ENCODE assay signal across 8 mouse cellular contexts in the genomic region with DNA sequence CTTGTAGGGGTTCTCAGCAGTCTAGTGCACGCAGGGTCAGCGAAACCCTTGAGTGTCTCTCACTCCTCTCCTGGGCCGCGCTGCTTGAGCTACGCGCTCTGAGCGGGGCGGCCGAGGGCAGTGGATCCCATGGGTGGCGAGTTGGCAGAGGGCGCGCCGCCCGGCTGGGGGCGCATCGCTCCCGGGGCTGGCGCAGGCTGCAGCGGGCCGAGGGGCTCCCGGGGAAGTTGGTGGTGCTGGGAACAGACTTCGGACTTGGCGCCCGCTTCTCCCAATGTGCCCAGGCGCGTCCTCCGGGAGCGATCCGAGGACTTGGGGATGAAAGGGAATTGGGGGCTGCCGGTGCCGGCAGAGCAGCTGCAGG. TPM values are rescaled to one million over a fixed set of nuclear protein-coding genes. Genes with fewer than 3 reads are reported as not detected.
DNase-seq lines count a peak whose midpoint lies in the region; ATAC-seq and TF ChIP-seq lines count a peak whose summit lies in the region.

No protein-coding gene starts in this region.

- H3K27me3 ChIP-seq in embryonic facial prominence, embryonic 13.5 days = peaks cover 75% of the 10 kb centered on the region
- peaks cover 58% of the 10 kb centered on the region for H3K27me3 ChIP-seq in heart, embryonic 15.5 days
- H3K27me3 ChIP-seq in liver, embryonic 13.5 days = peaks cover 40% of the 10 kb centered on the region
- no peaks in the 10 kb centered on the region for H3K27me3 ChIP-seq in stomach, postnatal 0 days (ENCODE audit: control insufficient read depth, insufficient read depth, low read length)

- peak overlapping the region; percentile 75 for H3K9ac ChIP-seq in embryonic facial prominence, embryonic 13.5 days
- peak overlapping the region; percentile 51; the same call in 1 of the 2 replicates for H3K9ac ChIP-seq in heart, embryonic 15.5 days
- no peak overlapping the region for H3K9ac ChIP-seq in liver, embryonic 13.5 days
- H3K9ac ChIP-seq in stomach, postnatal 0 days (ENCODE audit: low read length) = peak overlapping the region; percentile 50

- no peaks in the 10 kb centered on the region for H3K9me3 ChIP-seq in embryonic facial prominence, embryonic 13.5 days
- no peaks in the 10 kb centered on the region for H3K9me3 ChIP-seq in heart, embryonic 15.5 days (replicated peaks)
- no peaks in the 10 kb centered on the region for H3K9me3 ChIP-seq in liver, embryonic 13.5 days (replicated peaks)
- H3K9me3 ChIP-seq in stomach, postnatal 0 days (ENCODE audit: control insufficient read depth, low read length) = no peaks in the 10 kb centered on the region

- TF ChIP-seq CTCF in stomach, postnatal 0 days (IDR thresholded peaks at IDR 0.05; ENCODE audit: low read depth) = 0 out of 2 replicates have a peak, but pooled peaks have one; percentile 22

- peak; percentile 21 for DNase-seq in layer of hippocampus, adult 9-11 months
- DNase-seq in layer of hippocampus, adult 11-12 months (ENCODE audit: low spot score) = no peak
- no peak for DNase-seq in liver, embryonic 13.5 days
- DNase-seq in stomach, postnatal 0 days (ENCODE audit: low spot score) = peak; percentile 18
- DNase-seq in layer of hippocampus, adult 9-10 months (ENCODE audit: low spot score) = no peak
- DNase-seq in thymus, postnatal 14 days = no peak

- ATAC-seq in embryonic facial prominence, embryonic 13.5 days (ENCODE audit: insufficient number of reproducible peaks, insufficient read depth, low FRiP score, low TSS enrichment, low read depth) = 0 out of 2 replicates have a peak, but pooled peaks have one; percentile 46
- ATAC-seq in heart, embryonic 15.5 days (replicated peaks; ENCODE audit: insufficient number of reproducible peaks, insufficient read depth, low FRiP score, low read depth) = peak; percentile 41; the same call in 1 of the 2 replicates
- ATAC-seq in liver, embryonic 13.5 days (ENCODE audit: low read depth) = no peak
- 0 out of 2 replicates have a peak, but pooled peaks have one; percentile 18 for ATAC-seq in stomach, postnatal 0 days (ENCODE audit: low FRiP score, low TSS enrichment)

- peak overlapping the region; percentile 70 for H3K4me3 ChIP-seq in embryonic facial prominence, embryonic 13.5 days
- peak overlapping the region; percentile 61 for H3K4me3 ChIP-seq in heart, embryonic 15.5 days
- peak overlapping the region; percentile 50 for H3K4me3 ChIP-seq in liver, embryonic 13.5 days (replicated peaks)
- H3K4me3 ChIP-seq in stomach, postnatal 0 days (ENCODE audit: low read depth, low read length) = peak overlapping the region; percentile 52

- no peaks in the 10 kb centered on the region for H3K36me3 ChIP-seq in embryonic facial prominence, embryonic 13.5 days
- no peaks in the 10 kb centered on the region for H3K36me3 ChIP-seq in heart, embryonic 15.5 days
- no peaks in the 10 kb centered on the region for H3K36me3 ChIP-seq in liver, embryonic 13.5 days
- H3K36me3 ChIP-seq in stomach, postnatal 0 days (ENCODE audit: control insufficient read depth, insufficient read depth, low read length) = no peaks in the 10 kb centered on the region

- peaks cover 14% of the 10 kb centered on the region for H3K4me1 ChIP-seq in embryonic facial prominence, embryonic 13.5 days
- H3K4me1 ChIP-seq in heart, embryonic 15.5 days (replicated peaks) = peaks cover 8% of the 10 kb centered on the region
- no peaks in the 10 kb centered on the region for H3K4me1 ChIP-seq in liver, embryonic 13.5 days (replicated peaks)
- no peaks in the 10 kb centered on the region for H3K4me1 ChIP-seq in stomach, postnatal 0 days (replicated peaks; ENCODE audit: control insufficient read depth, insufficient read depth)

- under 1% methylated on average over 31 of the region's 31 CpGs for whole genome bisulfite sequencing in embryonic facial prominence, embryonic 13.5 days
- WGBS in heart, embryonic 15.5 days = 1% methylated on average over 31 of the region's 31 CpGs
- 1% methylated on average over 31 of the region's 31 CpGs for WGBS in liver, embryonic 13.5 days (ENCODE audit: insufficient replicate concordance)
- 2% methylated on average over 29 of the region's 31 CpGs for WGBS in stomach, postnatal 0 days

- no peak for TF ChIP-seq EP300 in stomach, postnatal 0 days (optimal IDR thresholded peaks at IDR 0.05)

- H3K4me2 ChIP-seq in embryonic facial prominence, embryonic 13.5 days = peak overlapping the region; percentile 88
- H3K4me2 ChIP-seq in heart, embryonic 15.5 days = peak overlapping the region; percentile 97
- H3K4me2 ChIP-seq in liver, embryonic 13.5 days = peak overlapping the region; percentile 57
- peak overlapping the region; percentile 78 for H3K4me2 ChIP-seq in stomach, postnatal 0 days (replicated peaks; ENCODE audit: low read depth)

- H3K27ac ChIP-seq in embryonic facial prominence, embryonic 13.5 days = peak overlapping the region; percentile 44; the same call in 1 of the 2 replicates
- H3K27ac ChIP-seq in heart, embryonic 15.5 days = no peak overlapping the region
- no peak overlapping the region for H3K27ac ChIP-seq in liver, embryonic 13.5 days
- no peak overlapping the region for H3K27ac ChIP-seq in stomach, postnatal 0 days (replicated peaks)

RNA-seq across cellular contexts. Expression of gene Sgcd, which starts 0.5 kb away (rescaled TPM):
- 10.9 and 11.4 TPM in 2 replicates for polyA plus RNA-seq in embryonic facial prominence, embryonic 13.5 days (2015; fragmentation: Nextera tagmentation; extraction: Ambion mirVana)
- 6.0 and 6.2 TPM in 2 replicates for polyA plus RNA-seq in heart, embryonic 15.5 days (2015; fragmentation: Nextera tagmentation; extraction: Ambion mirVana)
- polyA plus RNA-seq in liver, embryonic 13.5 days (2015; fragmentation: Nextera tagmentation; extraction: Ambion mirVana) = 0.14 and 0.25 TPM in 2 replicates
- polyA plus RNA-seq in stomach, postnatal 0 days (2015; fragmentation: Nextera tagmentation; extraction: Ambion mirVana) = 1.5 and 2.0 TPM in 2 replicates

Comparison
In these comparisons a context has a peak if more than half of its experiments do, and no peak if none do; other contexts are left out.
1. DNase-seq: peak in layer of hippocampus, adult 9-11 months (single experiment) and stomach, postnatal 0 days (single experiment); none in layer of hippocampus, adult 11-12 months (single experiment), liver, embryonic 13.5 days (single experiment), layer of hippocampus, adult 9-10 months (single experiment) and thymus, postnatal 14 days (single experiment).
2. Peak in every context shown above with its lines, with median percentiles within 50 percentile points of each other: H3K4me2 ChIP-seq and H3K4me3 ChIP-seq.